Mouse (Mus musculus): ENCODE results near the gene Mbd3.

The Mbd3 gene

GRCm38 (mm10) chr10:80423562-80423961 is 24.2 kb upstream of the Mbd3 start:
- no peak for DNase-seq (ENCODE audit: low spot score)

- no peak for DNase-seq (ENCODE audit: low spot score)
These were observed 22.5 kb upstream of the Mbd3 start for GRCm38 (mm10) chr10:80421651-80422472.

- no peak for DNase-seq (ENCODE audit: low spot score)
These were observed 21.9 kb upstream of the Mbd3 start for GRCm38 (mm10) chr10:80421208-80421607.

GRCm38 (mm10) chr10:80420729-80421128 is 21.4 kb upstream of the Mbd3 start:
- DNase-seq (ENCODE audit: low spot score), result no peak

GRCm38 (mm10) chr10:80419419-80419818 is 20.1 kb upstream of the Mbd3 start:
- DNase-seq (ENCODE audit: low spot score), result no peak

GRCm38 (mm10) chr10:80418311-80418710 is 19.0 kb upstream of the Mbd3 start:
- DNase-seq (ENCODE audit: low spot score), result no peak

- DNase-seq (ENCODE audit: low spot score), result no peak
These were observed 18.5 kb upstream of the Mbd3 start for GRCm38 (mm10) chr10:80417841-80418240.

GRCm38 (mm10) chr10:80417371-80417770 is 18.0 kb upstream of the Mbd3 start:
- DNase-seq (ENCODE audit: low spot score), result no peak

- no peak for DNase-seq (ENCODE audit: low spot score)
These were observed 16.2 kb upstream of the Mbd3 start for GRCm38 (mm10) chr10:80415566-80415965.

GRCm38 (mm10) chr10:80412656-80413541 is 13.5 kb upstream of the Mbd3 start:
- peak; percentile 57 for DNase-seq (ENCODE audit: low spot score)

GRCm38 (mm10) chr10:80407924-80408323 is 8.6 kb upstream of the Mbd3 start:
- DNase-seq (ENCODE audit: low spot score), result no peak

GRCm38 (mm10) chr10:80406684-80407501 is 7.5 kb upstream of the Mbd3 start, which contains the start of gene Uqcr11:
TSS of gene Uqcr11 (minus strand) at chr10:80406830.
- DNase-seq (ENCODE audit: low spot score), result peak; percentile 87

GRCm38 (mm10) chr10:80405481-80406173 is 6.3 kb upstream of the Mbd3 start:
- no peak for DNase-seq (ENCODE audit: low spot score)

GRCm38 (mm10) chr10:80403044-80403692 is 3.8 kb upstream of the Mbd3 start:
- DNase-seq (ENCODE audit: low spot score), result no peak

- no peak for DNase-seq (ENCODE audit: low spot score)
These were observed 1.4 kb upstream of the Mbd3 start for GRCm38 (mm10) chr10:80400704-80401161.

- no peak for DNase-seq (ENCODE audit: low spot score)
These were observed 788 bp upstream of the Mbd3 start for GRCm38 (mm10) chr10:80399973-80400703.

GRCm38 (mm10) chr10:80398719-80399190 is 595 bp downstream of the Mbd3 start:
- DNase-seq (ENCODE audit: low spot score), result peak; percentile 97

GRCm38 (mm10) chr10:80398174-80398535 is 1.2 kb downstream of the Mbd3 start:
- no peak for DNase-seq (ENCODE audit: low spot score)

GRCm38 (mm10) chr10:80397524-80398173 is 1.7 kb downstream of the Mbd3 start:
- no peak for DNase-seq (ENCODE audit: low spot score)
